Mouse (Mus musculus): ENCODE measurements around the gene Gm21454.
"Not testable (repeated sequence)": the region's sequence is repeated elsewhere in the genome, so short reads cannot be mapped to it uniquely, and the experiment has no call there.

DNA sequence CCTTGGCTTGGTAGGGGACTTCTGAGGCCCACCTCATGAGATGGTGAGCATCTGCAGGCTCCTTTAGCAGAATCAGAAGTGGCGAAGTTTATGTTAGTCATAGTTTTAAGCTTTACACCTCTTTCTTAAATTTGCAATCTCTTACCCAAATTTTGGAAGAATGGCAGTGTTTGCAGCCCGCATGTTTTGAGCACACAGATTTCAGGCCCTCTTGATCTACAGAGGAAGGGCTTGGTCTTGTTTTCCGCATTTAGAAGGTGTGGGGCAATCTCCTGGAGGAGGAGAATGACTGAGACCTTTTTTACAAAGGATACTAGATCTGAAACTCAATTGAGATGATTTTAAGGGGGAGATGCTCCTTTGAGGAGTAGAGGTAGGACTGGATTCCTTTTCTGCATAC, 96.7 kb downstream of the Gm21454 start, which contains the start of gene Gm21725:
- not testable (repeated sequence) for TF ChIP-seq POLR2A (IDR thresholded peaks at IDR 0.05; ENCODE audit: borderline replicate concordance, extremely low read depth, insufficient read depth, insufficient read length, poor library complexity, severe bottlenecking); CTCF (IDR thresholded peaks at IDR 0.05; ENCODE audit: borderline replicate concordance, extremely low read depth, insufficient read depth, insufficient read length)
